Mouse (Mus musculus) CH12.LX (cell line): ENCODE data around the gene Zdhhc3. TPM values are rescaled to one million over a fixed set of nuclear protein-coding genes. Genes with fewer than 3 reads are reported as not detected.

ENCODE experiments used
- DNase-seq: peaks from one replicate; pipeline ENCODE4 v3.0.0-alpha.2; 2013; ENCODE audit errors: extremely low read depth
- H3K27ac ChIP-seq: 2 replicates; pipeline ENCODE4 v1.5.1; 2012; ENCODE audit warnings: low read depth, mild to moderate bottlenecking, control low read depth, moderate library complexity; ENCODE audit not compliant: insufficient read depth
- H3K27me3 ChIP-seq: replicated peaks from 2 replicates; pipeline ENCODE3; 2012; ENCODE audit warnings: inconsistent platforms
- H3K36me3 ChIP-seq, 2 experiments: replicated peaks in 1 of 2; 2 replicates each; pipeline versions ENCODE3 to v1.6.1; 2012; ENCODE audit warnings: inconsistent platforms in 1 of 2, low read length in 1 of 2, mild to moderate bottlenecking in 1 of 2, mixed read lengths in 1 of 2, moderate library complexity in 1 of 2; ENCODE audit not compliant: control insufficient read depth in 1 of 2, insufficient read depth in 1 of 2
- H3K4me1 ChIP-seq, 2 experiments: 2 replicates each; pipeline ENCODE4 v1.6.1; 2012; ENCODE audit warnings: inconsistent platforms in 1 of 2, moderate library complexity in 1 of 2; ENCODE audit not compliant: insufficient read depth in 2 of 2, control insufficient read depth in 1 of 2
- H3K4me2 ChIP-seq: 2 replicates; pipeline ENCODE4 v1.6.1; 2012; ENCODE audit warnings: low read depth, mild to moderate bottlenecking, control low read depth; ENCODE audit not compliant: poor library complexity, insufficient read depth, severe bottlenecking
- H3K4me3 ChIP-seq, 3 experiments: fragments of 150-350 bp in 1 of 3; sonication (generic) in 1 of 3; replicated peaks in 1 of 3; 2 replicates each; pipeline versions ENCODE3 to v1.5.1; 2011 to 2012; ENCODE audit warnings: low read depth in 2 of 3, low read length in 2 of 3, mild to moderate bottlenecking in 2 of 3, moderate library complexity in 2 of 3, control low read depth in 1 of 3, improper control_type of control experiment in 1 of 3, inconsistent platforms in 1 of 3, mixed read lengths in 1 of 3; ENCODE audit not compliant: poor library complexity in 1 of 3
- H3K79me2 ChIP-seq: replicated peaks from 2 replicates; pipeline ENCODE4 v1.6.1; 2012; ENCODE audit warnings: mild to moderate bottlenecking, moderate library complexity; ENCODE audit not compliant: control insufficient read depth, poor library complexity, insufficient read depth, severe bottlenecking; ENCODE audit errors: extremely low read depth
- H3K9ac ChIP-seq: 2 replicates; pipeline ENCODE4 v1.6.1; 2012; ENCODE audit warnings: low read depth, mild to moderate bottlenecking, control low read depth, moderate library complexity; ENCODE audit not compliant: insufficient read depth
- H3K9me3 ChIP-seq: replicated peaks from 2 replicates; pipeline ENCODE3; 2012; ENCODE audit warnings: low read length, inconsistent platforms, mixed read lengths
- BHLHE40 ChIP-seq: IDR thresholded peaks from 2 replicates; pipeline ENCODE4 v1.6.1; 2011; ENCODE audit warnings: mild to moderate bottlenecking, low read depth, low read length, improper control_type of control experiment
- CHD1 ChIP-seq: IDR thresholded peaks from 2 replicates; pipeline ENCODE4 v1.6.1; 2012; ENCODE audit warnings: low read depth, low read length, improper control_type of control experiment, inconsistent platforms
- CTCF ChIP-seq, 2 experiments: IDR thresholded peaks in 1 of 2; conservative IDR thresholded peaks in 1 of 2; 2 replicates each; pipeline ENCODE4 v1.5.1; 2011 to 2012; ENCODE audit warnings: low read depth in 2 of 2, low read length in 2 of 2, improper control_type of control experiment in 1 of 2, inconsistent platforms in 1 of 2, mild to moderate bottlenecking in 1 of 2, moderate library complexity in 1 of 2
- ELF1 ChIP-seq: IDR thresholded peaks from 2 replicates; pipeline ENCODE4 v1.6.1; 2014; ENCODE audit warnings: low read depth, mild to moderate bottlenecking, inconsistent platforms, low read length, improper control_type of control experiment
- GABPA ChIP-seq: IDR thresholded peaks from 2 replicates; pipeline ENCODE4 v1.6.1; 2012; ENCODE audit warnings: low read depth, low read length, improper control_type of control experiment, inconsistent platforms; ENCODE audit not compliant: insufficient replicate concordance
- IRF4 ChIP-seq: IDR thresholded peaks from 2 replicates; pipeline ENCODE4 v1.6.1; 2014; ENCODE audit warnings: low read depth, mild to moderate bottlenecking, inconsistent platforms, low read length, improper control_type of control experiment
- JUND ChIP-seq: conservative IDR thresholded peaks from 2 replicates; pipeline ENCODE4 v1.6.1; 2011; ENCODE audit warnings: low read depth, low read length, improper control_type of control experiment
- KAT2A ChIP-seq: IDR thresholded peaks from 2 replicates; pipeline ENCODE4 v1.6.1; 2012; ENCODE audit warnings: low read length, improper control_type of control experiment, inconsistent platforms; ENCODE audit not compliant: insufficient replicate concordance
- MEF2A ChIP-seq: IDR thresholded peaks from 2 replicates; pipeline ENCODE4 v1.6.1; 2014; ENCODE audit warnings: low read depth, mild to moderate bottlenecking, inconsistent platforms, low read length, improper control_type of control experiment, borderline replicate concordance
- MXI1 ChIP-seq: IDR thresholded peaks from 2 replicates; pipeline ENCODE4 v1.6.1; 2011; ENCODE audit warnings: mild to moderate bottlenecking, low read depth, low read length, improper control_type of control experiment
- NELFE ChIP-seq: IDR thresholded peaks from 2 replicates; pipeline ENCODE4 v1.6.1; 2011; ENCODE audit warnings: low read depth, low read length, improper control_type of control experiment
- NRF1 ChIP-seq: IDR thresholded peaks from 2 replicates; pipeline ENCODE4 v1.6.1; 2014; ENCODE audit warnings: low read depth, mild to moderate bottlenecking, inconsistent platforms, low read length, improper control_type of control experiment, moderate library complexity
- POLR2A ChIP-seq: IDR thresholded peaks from 2 replicates; pipeline ENCODE4 v1.6.1; 2011; ENCODE audit warnings: low read depth, mild to moderate bottlenecking, improper control_type of control experiment, low read length
- POLR2AphosphoS2 ChIP-seq: IDR thresholded peaks from 2 replicates; pipeline ENCODE4 v1.6.1; 2011; ENCODE audit warnings: low read depth, low read length, improper control_type of control experiment
- RAD21 ChIP-seq: IDR thresholded peaks from 2 replicates; pipeline ENCODE4 v1.6.1; 2011; ENCODE audit warnings: low read depth, mild to moderate bottlenecking, low read length, improper control_type of control experiment, moderate library complexity
- USF2 ChIP-seq: conservative IDR thresholded peaks from 2 replicates; pipeline ENCODE4 v1.6.1; 2011; ENCODE audit warnings: low read depth, low read length, improper control_type of control experiment
- ZMIZ1 ChIP-seq: IDR thresholded peaks from 2 replicates; pipeline ENCODE4 v1.6.1; 2012; ENCODE audit warnings: low read depth, mild to moderate bottlenecking, inconsistent platforms, low read length, improper control_type of control experiment
- dilution Hi-C: fragments of 300-500 bp; cut with MboI; formaldehyde crosslinking; loops from 2 replicates; pipeline ENCODE4 v1.14.3; 2020; ENCODE audit warnings: low sequenced_read_pairs; ENCODE audit not compliant: extremely low pct_unique_long_range_greater_than_20kb, extremely low pct_ligation_motif_present
- in situ Hi-C: fragments of 300-500 bp; cut with MboI; formaldehyde crosslinking; loops from 3 replicates; pipeline ENCODE4 v1.14.3; 2019; ENCODE audit warnings: low sequenced_read_pairs, low pct_ligation_motif_present, low pct_unique_long_range_greater_than_20kb, mixed read lengths
- polyA plus RNA-seq: library from polyadenylated mRNA; unstranded; fragments of >175 nt; gene quantifications from 2 replicates; pipeline ENCODE4 v1.2.1, GENCODE M21; 2012; ENCODE audit warnings: low read depth; ENCODE audit not compliant: insufficient read length
- total RNA-seq, 2 experiments: library from RNA; depleted of rRNA; stranded (reverse); fragments of 300-350 nt in 1 of 2; fragments of >200 nt in 1 of 2; gene quantifications; 2 replicates each; pipeline ENCODE4 v1.2.3; 2012 to 2014

Gene Zdhhc3
- total and polyA plus RNA-seq, 3 experiments = 37.2 to 74.4 (median 62.6) TPM

DNA sequence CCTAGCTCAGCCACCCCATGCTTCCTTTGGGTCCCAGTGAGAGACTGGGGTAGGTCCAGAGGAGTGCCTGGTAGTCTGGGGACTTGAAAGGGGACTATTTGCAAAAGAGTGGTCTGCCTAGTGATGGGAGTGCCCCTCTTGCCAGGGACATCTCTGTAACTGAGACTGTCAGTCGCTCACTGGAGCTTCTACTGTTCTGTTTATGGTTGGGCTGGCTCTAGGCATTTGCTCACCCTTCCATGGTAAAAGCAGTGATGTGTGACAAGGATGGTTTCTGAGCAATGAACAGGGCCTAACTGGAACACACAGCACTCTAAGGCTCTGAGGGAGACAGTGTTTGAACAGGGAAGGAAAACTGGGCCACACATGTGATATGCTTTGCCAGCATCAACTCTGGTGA lies 32.2 kb downstream of the Zdhhc3 start:
- dilution Hi-C loops = no loop called here
- peaks cover 69 to 100% of the 10 kb centered on the region in 2 experiments for H3K36me3 ChIP-seq
- DNase-seq = no peak
- no peaks in the 10 kb centered on the region for H3K9me3 ChIP-seq
- H3K4me1 ChIP-seq = no peaks in the 10 kb centered on the region
- H3K79me2 ChIP-seq = no peaks in the 10 kb centered on the region
- no peak overlapping the region for H3K4me3 ChIP-seq
- in situ Hi-C loops = no loop called here
- H3K27ac ChIP-seq = no peak overlapping the region
- H3K27me3 ChIP-seq = no peaks in the 10 kb centered on the region
- H3K4me2 ChIP-seq = no peak overlapping the region
- no peak for TF ChIP-seq BHLHE40
- TF ChIP-seq POLR2AphosphoS2 = no peak
- no peak for TF ChIP-seq JUND
- no peak for TF ChIP-seq GABPA
- no peak for TF ChIP-seq IRF4
- TF ChIP-seq KAT2A = no peak
- H3K9ac ChIP-seq = no peak overlapping the region

DNA sequence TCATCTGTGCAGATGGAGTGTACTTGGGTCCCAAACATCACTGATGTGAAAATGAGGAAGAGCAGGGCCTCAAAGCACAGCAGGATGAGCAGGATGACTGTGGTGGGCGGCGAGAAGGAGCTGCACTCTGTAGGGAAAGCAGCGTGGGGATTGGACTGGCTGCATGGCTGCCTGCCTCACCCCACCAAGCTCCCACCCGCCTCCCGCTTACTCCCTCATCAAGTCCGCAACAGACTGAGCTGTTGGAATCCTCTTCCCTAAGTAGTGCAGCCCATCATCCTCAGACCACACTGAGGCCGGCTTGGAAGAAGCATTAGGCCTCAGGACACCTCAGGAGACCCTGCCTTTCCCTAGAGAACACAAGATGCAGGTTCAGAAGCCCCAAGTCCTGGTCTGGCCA lies 32.6 kb downstream of the Zdhhc3 start:
- no peaks in the 10 kb centered on the region for H3K4me1 ChIP-seq
- H3K79me2 ChIP-seq = no peaks in the 10 kb centered on the region
- H3K36me3 ChIP-seq = peaks cover 69 to 100% of the 10 kb centered on the region in 2 experiments
- H3K9ac ChIP-seq = no peak overlapping the region
- no peaks in the 10 kb centered on the region for H3K27me3 ChIP-seq
- TF ChIP-seq RAD21 (no peak), IRF4 (no peak), USF2 (no peak), MXI1 (no peak), ZMIZ1 (no peak), MEF2A (no peak), BHLHE40 (no peak), CTCF (conservative IDR thresholded peaks at IDR 0.05 in 1 of 2, IDR thresholded peaks at IDR 0.05 in 1 of 2; ENCODE audit: low read depth in 2 of 2, low read length in 2 of 2) (no peak), ELF1 (no peak), NELFE (no peak), CHD1 (no peak), NRF1 (no peak), POLR2A (no peak)
- TF ChIP-seq, all 38 proteins: peak for 0
- in situ Hi-C loops (no loop called here), dilution Hi-C loops (no loop called here)
- Histone ChIP-seq H3K27ac (no peak overlapping the region), H3K4me2 (no peak overlapping the region), H3K9me3 (no peaks in the 10 kb centered on the region), H3K4me3 (no peak overlapping the region)
- no peak for DNase-seq
